11 mouse cellular contexts compared by ENCODE assay signal in genomic region chr8:126927058-126927457, GRCm38 (mm10). TPM values are rescaled to one million over a fixed set of nuclear protein-coding genes. Genes with fewer than 3 reads are reported as not detected.
DNase-seq lines count a peak whose midpoint lies in the region; ATAC-seq and TF ChIP-seq lines count a peak whose summit lies in the region.
"Had no signal": no experiment of that assay in that cellular context is flagged by ENCODE, and none has a peak within 500 bp of the region (broad histone marks: within the 10 kb centered on the region; RNA-seq: fewer than 3 reads in every experiment).

No protein-coding gene starts in this region.

- no peaks in the 10 kb centered on the region for H3K27me3 ChIP-seq in hindbrain, postnatal 0 days (ENCODE audit: insufficient read depth, low read length)
- no peaks in the 10 kb centered on the region for H3K27me3 ChIP-seq in hindbrain, embryonic 13.5 days
- no peaks in the 10 kb centered on the region for H3K27me3 ChIP-seq in thymus, adult 2 months (ENCODE audit: control insufficient read depth, insufficient read depth, low read length)

- H3K4me2 ChIP-seq in hindbrain, postnatal 0 days (ENCODE audit: low read depth, low read length) = no peak overlapping the region
- H3K4me2 ChIP-seq in hindbrain, embryonic 13.5 days = no peak overlapping the region

- no peak for TF ChIP-seq POLR2A in thymus, adult 2 months (IDR thresholded peaks at IDR 0.05; ENCODE audit: control insufficient read depth, extremely low read depth, insufficient read depth, low read length, poor library complexity)
- no peak for TF ChIP-seq POLR2A in brain, embryonic 14.5 days (IDR thresholded peaks at IDR 0.05; ENCODE audit: borderline replicate concordance, extremely low read depth, insufficient read depth, insufficient read length, poor library complexity, severe bottlenecking)

- no peaks in the 10 kb centered on the region for H3K9me3 ChIP-seq in hindbrain, postnatal 0 days (ENCODE audit: low read length)
- H3K9me3 ChIP-seq in hindbrain, embryonic 13.5 days = no peaks in the 10 kb centered on the region

- H3K4me1 ChIP-seq in hindbrain, postnatal 0 days (ENCODE audit: insufficient read depth, low read length) = no peaks in the 10 kb centered on the region
- H3K4me1 ChIP-seq in hindbrain, embryonic 13.5 days (replicated peaks) = no peaks in the 10 kb centered on the region
- no peaks in the 10 kb centered on the region for H3K4me1 ChIP-seq in thymus, adult 2 months (replicated peaks; ENCODE audit: control insufficient read depth, insufficient read depth, low read length)

- DNase-seq in hindbrain, postnatal 0 days (ENCODE audit: low spot score) = peak; percentile 62
- peak; percentile 34 for DNase-seq in thymus, adult 2 months
- no peak for DNase-seq in thymus, adult 18-20 months
- DNase-seq in brain, embryonic 14.5 days (ENCODE audit: low read depth) = peak; percentile 60
- no peak for DNase-seq in layer of hippocampus, adult 9-11 months
- DNase-seq in right cerebral cortex, postnatal 10 days (ENCODE audit: low spot score in 2 of 2) = no peak
- DNase-seq: cerebellum, adult 18-20 months; kidney, adult 18-20 months; lung, postnatal 4 days; right cerebral cortex, postnatal 14 days had no signal

- no peak for ATAC-seq in hindbrain, postnatal 0 days
- ATAC-seq in hindbrain, embryonic 13.5 days (ENCODE audit: low FRiP score) = no peak

- 33% methylated on average over 1 of the region's 1 CpGs for WGBS in hindbrain, postnatal 0 days
- 40% methylated on average over 1 of the region's 1 CpGs for WGBS in hindbrain, embryonic 13.5 days
- WGBS in thymus, adult 2 months = 65% methylated on average over 1 of the region's 1 CpGs

- TF ChIP-seq CTCF in hindbrain, postnatal 0 days (IDR thresholded peaks at IDR 0.05; ENCODE audit: low read depth) = peak; percentile 75
- no peak for TF ChIP-seq CTCF in thymus, adult 2 months (IDR thresholded peaks at IDR 0.05; ENCODE audit: borderline replicate concordance, control insufficient read depth, extremely low read depth, insufficient read depth, low read length, poor library complexity)
- peak; percentile 58; the same call in 1 of the 2 replicates for TF ChIP-seq CTCF in brain, embryonic 14.5 days (IDR thresholded peaks at IDR 0.05; ENCODE audit: borderline replicate concordance, extremely low read depth, insufficient read depth, insufficient read length)

- H3K9ac ChIP-seq in hindbrain, postnatal 0 days (replicated peaks; ENCODE audit: low read length) = no peak overlapping the region
- H3K9ac ChIP-seq in hindbrain, embryonic 13.5 days = no peak overlapping the region

- H3K36me3 ChIP-seq in hindbrain, postnatal 0 days (ENCODE audit: insufficient read depth, low read length) = no peaks in the 10 kb centered on the region
- H3K36me3 ChIP-seq in hindbrain, embryonic 13.5 days = peaks cover 28% of the 10 kb centered on the region
- H3K36me3 ChIP-seq in thymus, adult 2 months (ENCODE audit: control insufficient read depth, insufficient read depth, low read length) = no peaks in the 10 kb centered on the region

- no peak overlapping the region for H3K27ac ChIP-seq in hindbrain, postnatal 0 days
- H3K27ac ChIP-seq in hindbrain, embryonic 13.5 days = no peak overlapping the region
- H3K27ac ChIP-seq in thymus, adult 2 months (ENCODE audit: control insufficient read depth, insufficient read depth, low read length) = no peak overlapping the region

- H3K4me3 ChIP-seq in hindbrain, postnatal 0 days (ENCODE audit: low read length) = no peak overlapping the region
- no peak overlapping the region for H3K4me3 ChIP-seq in hindbrain, embryonic 13.5 days
- no peak overlapping the region for H3K4me3 ChIP-seq in thymus, adult 2 months (ENCODE audit: control insufficient read depth, insufficient read depth, low read length)

RNA-seq across cellular contexts. Expression of gene Tomm20, which starts 18.6 kb away (rescaled TPM):
- total RNA-seq in hindbrain, postnatal 0 days (2014; rRNA removed) = 125 and 141 TPM in 2 replicates
- polyA plus RNA-seq in hindbrain, postnatal 0 days (2015; fragmentation: Nextera tagmentation; extraction: Ambion mirVana) = 224 and 232 TPM in 2 replicates
- 209 and 210 TPM in 2 replicates for polyA plus RNA-seq in hindbrain, embryonic 13.5 days (2015; fragmentation: Nextera tagmentation; extraction: Ambion mirVana)
- 432 and 529 TPM in 2 replicates for polyA plus RNA-seq in thymus, adult 2 months (2012; rRNA removed)
- 94.5 and 111 TPM in 2 replicates for polyA plus RNA-seq in brain, embryonic 14.5 days (2012; rRNA removed)

RNA-seq across cellular contexts. Expression of gene Rbm34, which starts 43.8 kb away (rescaled TPM):
- 9.8 and 10.4 TPM in 2 replicates for total RNA-seq in hindbrain, postnatal 0 days (2014; rRNA removed)
- 28.3 and 29.0 TPM in 2 replicates for polyA plus RNA-seq in hindbrain, postnatal 0 days (2015; fragmentation: Nextera tagmentation; extraction: Ambion mirVana)
- polyA plus RNA-seq in hindbrain, embryonic 13.5 days (2015; fragmentation: Nextera tagmentation; extraction: Ambion mirVana) = 24.8 and 24.9 TPM in 2 replicates
- polyA plus RNA-seq in thymus, adult 2 months (2012; rRNA removed) = 3.4 and 3.7 TPM in 2 replicates
- polyA plus RNA-seq in brain, embryonic 14.5 days (2012; rRNA removed) = 8.4 and 13.0 TPM in 2 replicates

Comparison
In these comparisons a context has a peak if more than half of its experiments do, and no peak if none do; other contexts are left out.
1. DNase-seq: peak in hindbrain, postnatal 0 days (single experiment), thymus, adult 2 months (single experiment) and brain, embryonic 14.5 days (single experiment); none in thymus, adult 18-20 months (0 of 2), layer of hippocampus, adult 9-11 months (single experiment) and right cerebral cortex, postnatal 10 days (0 of 2).